Mouse (Mus musculus) erythroblast, embryonic 14.5 days (primary cell): ENCODE data around the gene Fnip1.
"Not testable (repeated sequence)": the region's sequence is repeated elsewhere in the genome, so short reads cannot be mapped to it uniquely, and the experiment has no call there.

Experiments
- GATA1 ChIP-seq: IDR thresholded peaks from 2 replicates; pipeline ENCODE4 v1.6.1; 2012; ENCODE audit warnings: low read length, inconsistent platforms, mixed read lengths
- TAL1 ChIP-seq: IDR thresholded peaks from 3 replicates; pipeline ENCODE4 v1.6.1; 2012; ENCODE audit warnings: low read length, inconsistent platforms, mixed read lengths

GRCm38 (mm10) chr11:54450757-54451156 is 12.8 kb downstream of the Fnip1 start:
- TF ChIP-seq TAL1, GATA1: not testable (repeated sequence)
